Mouse (Mus musculus): ENCODE results near the gene Qpctl.

GRCm38 (mm10) chr7:19146793-19147192, 2.3 kb downstream of the Qpctl start:
- no peak for TF ChIP-seq POLR2A (IDR thresholded peaks at IDR 0.05; ENCODE audit: control insufficient read depth in 1 of 2, insufficient read depth in 1 of 2, low read depth in 1 of 2, low read length in 2 of 2, poor library complexity in 1 of 2)
- no peak for TF ChIP-seq EP300 (IDR thresholded peaks at IDR 0.05; ENCODE audit: low read depth in 1 of 2, low read length in 2 of 2)
- no peak for TF ChIP-seq UBTF (IDR thresholded peaks at IDR 0.05; ENCODE audit: borderline replicate concordance, insufficient read depth, low read depth, low read length)
- TF ChIP-seq USF2 (IDR thresholded peaks at IDR 0.05; ENCODE audit: borderline replicate concordance in 1 of 2, insufficient read depth in 1 of 2, low read depth in 1 of 2, low read length in 2 of 2) = no peak
- TF ChIP-seq CTCF (IDR thresholded peaks at IDR 0.05 in 2 of 3, conservative IDR thresholded peaks at IDR 0.05 in 1 of 3; ENCODE audit: control insufficient read depth in 1 of 3, insufficient read depth in 1 of 3, low read depth in 2 of 3, low read length in 3 of 3, poor library complexity in 1 of 3, severe bottlenecking in 1 of 3) = no peak
- TF ChIP-seq MXI1 (IDR thresholded peaks at IDR 0.05; ENCODE audit: low read depth, low read length) = no peak
- no peak for TF ChIP-seq KAT2A (conservative IDR thresholded peaks at IDR 0.05; ENCODE audit: low read depth, low read length)
- TF ChIP-seq ZMIZ1 (IDR thresholded peaks at IDR 0.05; ENCODE audit: low read depth, low read length) = no peak
- TF ChIP-seq ETS1 (IDR thresholded peaks at IDR 0.05; ENCODE audit: low read depth, low read length) = no peak
- no peak for TF ChIP-seq E2F4 (IDR thresholded peaks at IDR 0.05; ENCODE audit: borderline replicate concordance, low read depth, low read length)
- no peak for TF ChIP-seq HCFC1 (IDR thresholded peaks at IDR 0.05; ENCODE audit: low read depth, low read length)
- no peak for TF ChIP-seq GATA1 (IDR thresholded peaks at IDR 0.05; ENCODE audit: low read depth, low read length)
- TF ChIP-seq RCOR1 (IDR thresholded peaks at IDR 0.05; ENCODE audit: low read depth, low read length) = no peak
- TF ChIP-seq ZKSCAN1 (IDR thresholded peaks at IDR 0.05; ENCODE audit: low read depth, low read length) = no peak
